Mouse (Mus musculus): ENCODE results near the gene Tpi1. TPM values are rescaled to one million over a fixed set of nuclear protein-coding genes. Genes with fewer than 3 reads are reported as not detected.

The Tpi1 gene
- total and polyA plus RNA-seq, 3 experiments: 102 to 1,182 (median 440) TPM

DNA sequence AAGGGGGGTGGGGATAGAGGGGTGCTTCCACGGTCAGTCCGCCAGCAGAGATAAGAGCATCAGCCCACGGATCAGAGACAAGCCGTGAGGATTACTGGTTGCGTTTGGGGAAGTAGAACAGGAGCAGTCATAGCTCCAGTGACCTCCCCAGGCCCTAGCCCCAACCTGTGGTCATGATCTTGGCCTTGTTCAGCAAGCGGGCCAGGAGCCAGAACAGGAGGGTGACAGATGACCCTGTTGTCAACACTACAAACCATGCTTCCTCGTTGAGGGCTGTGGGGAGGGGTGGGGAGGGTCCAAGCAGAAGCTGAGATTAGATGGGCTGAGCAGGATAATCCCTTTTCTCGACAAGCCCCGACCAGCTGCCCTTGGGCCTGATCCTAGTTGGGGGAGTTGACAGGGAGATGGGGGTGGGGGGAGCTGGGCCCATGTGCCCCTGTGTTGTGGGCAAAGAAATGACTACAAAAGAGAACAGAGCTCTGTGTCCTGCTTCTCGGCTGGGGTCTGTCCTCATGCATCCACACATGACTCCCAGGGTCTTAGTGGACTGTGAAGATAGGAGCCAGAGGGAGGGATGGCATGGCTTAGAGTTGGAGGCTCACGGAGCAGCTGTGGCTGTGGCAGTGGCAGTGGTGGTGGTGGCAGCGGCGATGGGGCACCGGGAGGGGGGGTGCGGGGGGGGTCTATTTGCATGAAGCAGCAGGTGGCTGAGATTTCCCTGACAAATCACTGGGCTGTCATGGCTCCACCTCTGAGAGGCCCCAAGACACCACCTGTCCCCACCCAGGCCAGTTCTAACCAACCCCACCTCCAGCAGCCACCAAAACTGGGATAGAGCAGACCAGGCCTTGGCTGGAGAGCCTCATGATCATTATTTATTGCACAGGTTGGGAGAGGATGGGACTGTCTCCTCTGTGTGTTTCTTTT is 26.4 kb upstream of the Tpi1 start, which contains the start of gene Gnb3:
Gene Gnb3 (minus strand): TSS at position 35 of the 927 bp plus-strand sequence.
- Histone ChIP-seq H3K9ac (ENCODE audit: control insufficient read depth, low read depth, low read length, poor library complexity, severe bottlenecking) (no peak within 1 kb of the TSS), H3K27ac (ENCODE audit: control insufficient read depth, low read depth, low read length) (no peak within 1 kb of the TSS), H3K4me1 (ENCODE audit: control insufficient read depth in 1 of 2, insufficient read depth in 2 of 2, low read length in 2 of 2) (peaks cover 0 to 9% of the 10 kb centered on the region in 2 experiments; a peak in 3 of 4 replicates), H3K4me3 (ENCODE audit: control insufficient read depth in 1 of 2, insufficient read depth in 1 of 2, low read depth in 2 of 2, low read length in 2 of 2) (no peak within 1 kb of the TSS), H3K27me3 (ENCODE audit: control insufficient read depth in 1 of 2, insufficient read depth in 2 of 2, low read length in 2 of 2) (no peaks in the 10 kb centered on the region), H3K36me3 (ENCODE audit: control insufficient read depth in 1 of 2, insufficient read depth in 2 of 2, low read length in 2 of 2) (no peaks in the 10 kb centered on the region), H3K9me3 (replicated peaks; ENCODE audit: insufficient read depth, low read length) (no peaks in the 10 kb centered on the region), H3K79me2 (ENCODE audit: control insufficient read depth, insufficient read depth, low read length, poor library complexity) (no peaks in the 10 kb centered on the region)
- peak; percentile 43 for DNase-seq (ENCODE audit: low read depth, low spot score)
- no peak for TF ChIP-seq ZNF384 (IDR thresholded peaks at IDR 0.05; ENCODE audit: low read depth, low read length)
- TF ChIP-seq CTCF (IDR thresholded peaks at IDR 0.05 in 2 of 3, conservative IDR thresholded peaks at IDR 0.05 in 1 of 3; ENCODE audit: control insufficient read depth in 1 of 3, insufficient read depth in 1 of 3, low read depth in 2 of 3, low read length in 3 of 3, poor library complexity in 1 of 3, severe bottlenecking in 1 of 3): peak in 1 of 3 experiments; percentile 24; a peak in 1 of 6 replicates
- no peak for TF ChIP-seq MYC (IDR thresholded peaks at IDR 0.05; ENCODE audit: low read depth, low read length)
- peak; percentile 42; the same call in 1 of the 2 replicates for TF ChIP-seq GATA1 (IDR thresholded peaks at IDR 0.05; ENCODE audit: low read depth, low read length)

DNA sequence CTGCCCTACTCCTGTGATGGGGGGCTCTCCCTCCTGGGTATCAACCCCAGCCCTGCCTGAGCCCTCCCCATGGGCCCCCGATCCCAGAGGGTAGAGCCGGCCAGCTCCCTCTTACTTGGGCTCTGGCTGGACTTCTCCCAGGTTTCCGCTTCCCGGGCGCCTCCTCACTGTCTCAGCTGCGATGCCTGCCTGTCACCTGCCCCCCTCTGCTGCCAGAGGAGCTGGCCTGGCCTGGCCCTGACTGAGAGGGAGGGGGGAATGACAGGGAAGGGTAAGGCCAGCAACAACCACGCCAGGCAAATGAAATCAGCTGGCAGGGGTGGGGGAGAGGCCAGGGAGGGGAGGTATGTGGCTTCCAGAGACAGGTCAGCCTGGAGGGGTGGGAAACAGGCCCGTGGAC is 25.7 kb upstream of the Tpi1 start:
- Histone ChIP-seq H3K79me2 (ENCODE audit: control insufficient read depth, insufficient read depth, low read length, poor library complexity) (no peaks in the 10 kb centered on the region), H3K27ac (ENCODE audit: control insufficient read depth, low read depth, low read length) (no peak overlapping the region), H3K4me3 (ENCODE audit: control insufficient read depth in 1 of 2, insufficient read depth in 1 of 2, low read depth in 2 of 2, low read length in 2 of 2) (no peak overlapping the region), H3K9ac (ENCODE audit: control insufficient read depth, low read depth, low read length, poor library complexity, severe bottlenecking) (no peak overlapping the region), H3K36me3 (ENCODE audit: control insufficient read depth in 1 of 2, insufficient read depth in 2 of 2, low read length in 2 of 2) (no peaks in the 10 kb centered on the region), H3K27me3 (ENCODE audit: control insufficient read depth in 1 of 2, insufficient read depth in 2 of 2, low read length in 2 of 2) (no peaks in the 10 kb centered on the region), H3K4me1 (ENCODE audit: control insufficient read depth in 1 of 2, insufficient read depth in 2 of 2, low read length in 2 of 2) (peaks cover 0 to 9% of the 10 kb centered on the region in 2 experiments; a peak in 3 of 4 replicates), H3K9me3 (replicated peaks; ENCODE audit: insufficient read depth, low read length) (no peaks in the 10 kb centered on the region)
- TF ChIP-seq MAFK (IDR thresholded peaks at IDR 0.05; ENCODE audit: borderline replicate concordance, low read depth, low read length) (no peak), CHD1 (IDR thresholded peaks at IDR 0.05; ENCODE audit: low read depth, low read length) (no peak), POLR2AphosphoS5 (IDR thresholded peaks at IDR 0.05; ENCODE audit: borderline replicate concordance, low read depth, low read length) (no peak), CHD2 (IDR thresholded peaks at IDR 0.05; ENCODE audit: low read length) (no peak)
- DNase-seq (ENCODE audit: low read depth, low spot score): no peak

DNA sequence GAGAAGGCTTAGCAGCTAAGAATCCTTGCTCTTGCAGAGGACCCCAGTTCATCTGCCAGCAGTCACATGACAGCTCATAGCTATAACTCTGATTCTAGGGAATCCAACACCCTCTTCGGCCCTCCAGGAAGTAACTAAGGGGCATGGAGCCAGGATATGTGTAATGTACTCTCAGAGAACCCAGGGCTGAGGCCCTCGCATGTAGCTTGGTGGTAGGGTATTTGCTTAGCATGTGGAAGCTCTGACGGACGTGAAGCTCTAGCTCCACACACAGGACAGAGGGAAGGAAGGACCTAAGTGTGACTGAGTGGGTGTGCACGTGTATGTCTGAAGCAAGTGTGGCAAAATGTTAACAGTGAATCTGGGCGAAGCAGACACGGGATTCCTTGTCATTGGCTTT is 22.3 kb upstream of the Tpi1 start:
- H3K4me3 ChIP-seq (ENCODE audit: control insufficient read depth in 1 of 2, insufficient read depth in 1 of 2, low read depth in 2 of 2, low read length in 2 of 2): no peak overlapping the region
- no peaks in the 10 kb centered on the region for H3K27me3 ChIP-seq (ENCODE audit: control insufficient read depth in 1 of 2, insufficient read depth in 2 of 2, low read length in 2 of 2)
- DNase-seq (ENCODE audit: low read depth, low spot score): no peak
- no peaks in the 10 kb centered on the region for H3K79me2 ChIP-seq (ENCODE audit: control insufficient read depth, insufficient read depth, low read length, poor library complexity)
- H3K9me3 ChIP-seq (replicated peaks; ENCODE audit: insufficient read depth, low read length): no peaks in the 10 kb centered on the region
- no peaks in the 10 kb centered on the region for H3K36me3 ChIP-seq (ENCODE audit: control insufficient read depth in 1 of 2, insufficient read depth in 2 of 2, low read length in 2 of 2)
- no peak overlapping the region for H3K27ac ChIP-seq (ENCODE audit: control insufficient read depth, low read depth, low read length)
- TF ChIP-seq HCFC1 (IDR thresholded peaks at IDR 0.05; ENCODE audit: low read depth, low read length) (no peak), GATA1 (IDR thresholded peaks at IDR 0.05; ENCODE audit: low read depth, low read length) (no peak), POLR2AphosphoS5 (IDR thresholded peaks at IDR 0.05; ENCODE audit: borderline replicate concordance, low read depth, low read length) (no peak), MYB (IDR thresholded peaks at IDR 0.05; ENCODE audit: low read depth, low read length) (no peak), NRF1 (IDR thresholded peaks at IDR 0.05; ENCODE audit: insufficient read depth, low read depth, low read length, poor library complexity, severe bottlenecking) (no peak), CTCF (IDR thresholded peaks at IDR 0.05 in 2 of 3, conservative IDR thresholded peaks at IDR 0.05 in 1 of 3; ENCODE audit: control insufficient read depth in 1 of 3, insufficient read depth in 1 of 3, low read depth in 2 of 3, low read length in 3 of 3, poor library complexity in 1 of 3, severe bottlenecking in 1 of 3) (no peak), POLR2A (IDR thresholded peaks at IDR 0.05; ENCODE audit: control insufficient read depth in 1 of 2, insufficient read depth in 1 of 2, low read depth in 1 of 2, low read length in 2 of 2, poor library complexity in 1 of 2) (no peak), MAX (IDR thresholded peaks at IDR 0.05; ENCODE audit: low read length) (no peak), MYC (IDR thresholded peaks at IDR 0.05; ENCODE audit: low read depth, low read length) (no peak), ZKSCAN1 (IDR thresholded peaks at IDR 0.05; ENCODE audit: low read depth, low read length) (no peak), SMC3 (IDR thresholded peaks at IDR 0.05; ENCODE audit: low read depth, low read length) (no peak), POLR2AphosphoS2 (IDR thresholded peaks at IDR 0.05; ENCODE audit: low read length) (no peak), GABPA (IDR thresholded peaks at IDR 0.05; ENCODE audit: low read depth, low read length) (no peak), RAD21 (IDR thresholded peaks at IDR 0.05; ENCODE audit: low read depth, low read length) (no peak), MAFK (IDR thresholded peaks at IDR 0.05; ENCODE audit: borderline replicate concordance, low read depth, low read length) (no peak), TCF12 (IDR thresholded peaks at IDR 0.05; ENCODE audit: low read depth, low read length) (no peak), MEF2A (IDR thresholded peaks at IDR 0.05; ENCODE audit: extremely low read depth, insufficient replicate concordance, low read depth, low read length, poor library complexity, severe bottlenecking) (no peak), NELFE (IDR thresholded peaks at IDR 0.05; ENCODE audit: low read depth, low read length) (no peak)
- H3K4me1 ChIP-seq (ENCODE audit: control insufficient read depth in 1 of 2, insufficient read depth in 2 of 2, low read length in 2 of 2): peaks cover 0 to 9% of the 10 kb centered on the region in 2 experiments; a peak in 3 of 4 replicates
- no peak overlapping the region for H3K9ac ChIP-seq (ENCODE audit: control insufficient read depth, low read depth, low read length, poor library complexity, severe bottlenecking)
